Mouse (Mus musculus) embryo, embryonic 11 days (tissue): ENCODE data around the gene Pigyl.
"Not testable (repeated sequence)": the region's sequence is repeated elsewhere in the genome, so short reads cannot be mapped to it uniquely, and the experiment has no call there.

Source experiments
- DNase-seq: peaks from one replicate; pipeline ENCODE4 v3.0.0-alpha.2; 2015

Gene Pigyl

GRCm38 (mm10) chr9:22139746-22140145 lies 16.9 kb upstream of the Pigyl start:
- DNase-seq, result no peak

- peak; percentile 91 for DNase-seq
Measured at GRCm38 (mm10) chr9:22143108-22144037, 13.3 kb upstream of the Pigyl start.

DNA sequence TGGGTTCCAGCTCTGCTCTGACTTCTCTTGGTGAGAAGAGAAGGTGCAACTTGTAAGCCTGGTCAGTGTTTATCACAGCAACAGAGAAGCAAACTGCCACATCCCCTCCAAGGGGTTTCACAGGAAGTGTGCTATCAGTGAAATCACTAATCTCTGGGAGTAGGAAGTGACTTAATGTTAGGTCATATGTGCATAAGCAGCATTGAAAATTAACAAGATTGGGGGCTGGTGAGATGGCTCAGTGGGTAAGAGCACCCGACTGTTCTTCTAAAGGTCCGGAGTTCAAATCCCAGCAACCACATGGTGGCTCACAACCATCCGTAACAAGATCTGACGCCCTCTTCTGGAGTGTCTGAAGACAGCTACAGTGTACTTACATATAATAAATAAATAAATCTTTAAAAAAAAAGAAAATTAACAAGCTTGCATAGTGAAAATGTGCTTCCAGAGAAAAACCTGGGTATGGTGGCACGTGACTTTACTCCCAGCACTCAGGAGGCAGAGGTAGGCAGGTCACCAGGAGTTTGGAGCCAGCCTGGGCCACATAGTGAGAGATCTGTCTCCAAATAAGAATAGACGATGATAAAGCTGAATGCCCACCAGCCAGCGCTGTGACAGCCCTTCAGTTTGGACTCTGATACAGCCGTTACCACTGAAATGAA lies 12.2 kb upstream of the Pigyl start:
- no peak for DNase-seq

DNA sequence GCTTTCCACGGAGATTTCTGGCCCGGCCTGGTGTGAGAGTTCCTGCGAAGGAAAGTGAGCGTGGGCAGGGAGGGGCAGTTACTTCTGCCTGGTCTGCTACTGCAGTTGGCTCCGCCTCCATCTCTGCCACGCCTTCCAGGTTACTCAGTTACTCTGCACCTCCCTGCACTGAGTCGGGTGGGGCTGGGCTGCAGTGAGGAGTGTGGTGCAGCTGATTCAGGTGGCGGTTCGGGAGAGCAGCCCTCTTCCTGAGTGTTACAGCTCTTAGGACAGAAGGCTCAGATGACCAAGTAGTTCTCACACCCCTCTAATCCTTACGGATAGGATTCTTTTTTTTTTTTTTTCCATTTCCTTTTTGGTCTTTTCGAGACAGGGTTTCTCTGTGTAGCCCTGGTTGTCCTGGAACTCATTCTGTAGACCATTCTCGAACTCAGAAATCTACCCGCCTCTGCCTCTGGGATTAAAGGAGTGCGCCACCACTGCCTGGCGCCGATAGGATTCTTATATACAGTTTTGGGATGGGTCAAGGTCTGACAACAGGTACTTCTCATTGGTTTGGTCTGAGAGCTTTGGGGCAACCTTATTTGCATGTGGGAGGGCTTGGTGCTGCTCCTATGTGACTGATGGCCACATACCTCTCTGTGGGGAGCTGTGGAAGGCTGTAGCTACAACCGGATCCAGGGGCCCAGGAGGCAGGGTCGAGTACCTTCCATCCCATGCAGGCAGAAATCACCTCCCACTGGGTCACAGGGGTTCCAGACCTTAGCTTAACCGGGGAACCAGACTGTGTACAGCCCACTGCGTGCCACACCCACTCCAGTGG lies 7.0 kb upstream of the Pigyl start:
- DNase-seq, result no peak

- not testable (repeated sequence) for DNase-seq
Measured at GRCm38 (mm10) chr9:22150249-22150693, 6.4 kb upstream of the Pigyl start.

GRCm38 (mm10) chr9:22150946-22151345 lies 5.7 kb upstream of the Pigyl start:
- DNase-seq, result no peak

DNA sequence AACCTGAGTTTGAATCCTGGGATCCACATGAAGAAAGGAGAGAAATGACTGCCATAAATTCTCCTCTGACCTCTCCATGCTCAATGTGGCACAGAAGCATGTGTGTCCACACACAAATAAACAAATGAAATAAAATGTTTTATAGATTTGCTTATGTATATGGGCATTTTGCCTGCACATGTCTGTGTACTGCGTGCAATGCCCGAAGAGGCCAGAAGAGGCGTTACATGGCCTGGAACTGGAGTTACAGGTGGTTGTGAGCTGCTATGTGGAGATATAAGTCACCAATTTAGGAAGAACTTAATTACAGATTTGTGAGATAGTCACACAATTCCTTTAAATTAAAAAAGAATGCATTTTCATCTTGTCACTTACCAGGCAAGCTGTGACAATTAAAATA lies 2.8 kb upstream of the Pigyl start:
- no peak for DNase-seq

GRCm38 (mm10) chr9:22155614-22156013 lies 1.0 kb upstream of the Pigyl start:
- peak; percentile 76 for DNase-seq

DNA sequence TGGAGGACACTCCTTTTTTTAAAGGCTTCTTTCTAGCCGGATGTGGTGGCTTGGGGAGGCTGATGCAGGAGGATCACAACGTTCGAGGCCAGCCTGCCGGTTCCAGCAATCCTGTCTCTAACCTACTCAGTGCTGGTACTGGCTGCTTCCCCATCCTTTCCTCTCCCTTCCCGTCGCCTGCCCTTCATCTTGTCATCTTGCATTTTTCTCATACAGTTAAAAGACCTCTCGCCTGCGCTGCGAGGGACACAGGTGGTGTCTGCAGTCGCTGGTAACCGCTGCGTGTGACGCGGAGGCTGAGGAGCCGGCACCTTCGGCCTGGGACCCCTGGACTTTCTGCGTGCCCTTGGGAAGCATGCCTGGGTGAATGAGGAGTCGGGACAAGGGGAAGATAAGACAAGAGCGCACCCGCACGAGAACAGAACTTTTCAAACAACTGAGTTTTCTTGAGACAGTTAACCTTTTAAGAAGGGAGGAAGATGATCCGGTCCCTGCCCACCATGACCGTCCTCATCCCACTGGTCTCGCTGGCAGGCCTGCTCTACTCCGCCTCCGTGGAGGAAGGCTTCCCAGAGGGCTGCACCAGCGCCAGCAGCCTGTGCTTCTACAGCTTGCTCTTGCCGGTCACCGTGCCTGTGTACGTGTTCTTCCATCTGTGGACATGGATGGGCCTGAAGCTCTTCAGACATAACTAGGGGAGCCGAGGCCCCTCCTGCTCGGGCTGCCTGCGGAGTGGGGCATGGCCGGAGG lies 1.0 kb downstream of the Pigyl start:
- no peak for DNase-seq

GRCm38 (mm10) chr9:22161299-22161698 lies 4.7 kb downstream of the Pigyl start:
- no peak for DNase-seq

DNA sequence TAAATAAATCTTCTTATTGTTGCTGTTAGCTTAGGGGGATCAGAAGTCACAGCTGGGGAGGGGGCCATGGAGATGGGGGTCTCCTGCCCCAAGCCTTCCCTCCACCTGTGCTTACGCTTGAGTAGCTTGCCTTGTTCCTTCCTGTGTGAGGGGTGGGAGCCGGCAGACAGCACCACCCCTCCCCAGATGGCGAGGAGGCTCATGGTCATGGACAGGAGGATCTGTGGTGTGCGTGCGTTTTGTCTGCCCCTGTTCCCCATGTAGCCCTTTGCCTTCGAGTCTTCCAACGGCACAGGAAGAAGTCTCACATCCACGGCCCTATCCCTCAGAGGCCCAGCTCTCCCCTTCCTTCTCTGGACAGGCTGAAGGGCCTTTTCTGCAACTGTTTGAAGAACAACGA lies 5.7 kb downstream of the Pigyl start:
- DNase-seq, result no peak

DNA sequence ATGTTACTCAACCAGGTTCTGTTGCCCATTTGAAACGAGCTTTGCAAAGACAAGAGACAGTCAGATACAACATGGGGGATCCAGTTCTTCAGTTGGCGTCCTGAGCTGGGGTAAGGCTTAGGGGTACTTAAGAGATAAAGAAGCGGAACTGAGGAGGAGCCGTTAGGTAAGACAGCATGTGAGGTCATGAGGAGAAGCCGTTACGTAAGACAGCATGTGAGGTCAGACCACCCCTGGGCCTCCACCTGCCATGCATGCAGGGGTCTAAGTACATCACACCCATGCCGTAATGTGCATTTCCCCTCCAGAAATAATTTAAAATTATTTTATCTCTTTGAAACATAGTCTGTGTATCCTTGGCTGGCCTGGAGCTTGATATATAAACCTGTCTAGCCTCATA lies 6.3 kb downstream of the Pigyl start:
- DNase-seq, result no peak

DNA sequence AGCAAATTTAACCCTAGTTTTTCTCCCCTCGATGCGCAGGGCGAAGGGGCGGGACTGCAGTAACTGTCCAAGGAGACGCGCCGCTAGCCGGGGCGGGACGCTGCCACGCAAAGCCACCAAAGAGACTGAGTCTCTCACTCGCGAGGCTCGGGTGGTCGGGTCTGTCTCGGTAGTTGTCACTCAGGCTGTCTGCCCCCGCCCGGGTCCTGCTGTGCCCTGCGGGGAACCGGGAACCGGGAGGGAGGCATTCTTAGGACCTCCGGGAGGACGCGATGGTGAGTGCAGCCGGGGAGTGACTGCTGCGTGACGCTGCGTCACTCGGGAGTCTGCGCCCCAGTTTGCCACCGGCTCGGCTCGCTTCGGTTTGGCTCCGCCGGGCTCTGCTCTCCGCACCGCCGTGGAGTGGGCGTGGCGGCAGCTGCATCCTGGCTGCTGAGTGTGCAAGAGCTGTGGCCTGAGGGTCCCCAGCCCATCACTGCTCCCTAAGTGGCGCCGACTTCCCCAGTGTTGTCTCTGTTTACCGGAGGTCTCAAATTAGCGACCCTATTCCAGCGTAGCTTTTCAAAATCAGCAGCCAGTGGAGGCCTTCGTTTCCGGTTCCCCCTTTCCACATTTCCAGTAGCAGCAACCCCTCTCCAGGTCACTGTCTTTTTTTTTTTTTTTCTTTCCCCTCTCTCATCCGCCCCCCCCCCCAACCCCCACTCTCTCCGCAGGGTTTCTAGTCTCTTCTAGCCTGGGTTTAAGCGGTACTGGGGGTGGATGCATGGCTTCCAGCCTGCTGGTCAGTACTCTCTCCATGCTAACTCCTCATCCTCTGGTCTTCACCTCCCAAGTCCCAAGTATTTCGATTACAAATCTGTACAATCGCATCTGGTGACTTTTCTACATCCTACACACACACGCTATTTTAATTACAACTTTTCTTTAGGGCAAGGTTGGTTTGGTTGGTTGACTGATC lies 8.3 kb downstream of the Pigyl start:
- peak; percentile 78 for DNase-seq

GRCm38 (mm10) chr9:22165964-22166363 lies 9.3 kb downstream of the Pigyl start:
- no peak for DNase-seq

DNA sequence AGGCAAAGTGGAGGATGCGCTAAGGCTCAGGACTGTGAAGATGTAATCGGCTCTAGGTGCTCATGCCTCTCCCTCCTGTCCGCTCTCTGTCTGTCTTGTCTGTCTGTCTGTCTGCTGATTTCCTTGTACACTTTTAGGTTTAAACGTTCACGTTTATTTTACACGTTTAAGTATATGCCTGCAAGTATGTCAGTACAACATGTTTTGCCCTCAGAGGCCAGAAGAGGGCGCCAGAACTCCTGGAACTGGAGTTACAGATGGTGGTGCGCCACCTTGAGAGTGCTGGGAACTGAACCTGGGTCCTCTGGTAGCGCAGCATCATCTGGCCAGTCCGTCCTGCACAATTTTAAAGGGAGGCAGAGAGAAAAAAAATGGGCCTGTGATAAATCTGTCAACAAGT lies 10.0 kb downstream of the Pigyl start:
- no peak for DNase-seq

DNA sequence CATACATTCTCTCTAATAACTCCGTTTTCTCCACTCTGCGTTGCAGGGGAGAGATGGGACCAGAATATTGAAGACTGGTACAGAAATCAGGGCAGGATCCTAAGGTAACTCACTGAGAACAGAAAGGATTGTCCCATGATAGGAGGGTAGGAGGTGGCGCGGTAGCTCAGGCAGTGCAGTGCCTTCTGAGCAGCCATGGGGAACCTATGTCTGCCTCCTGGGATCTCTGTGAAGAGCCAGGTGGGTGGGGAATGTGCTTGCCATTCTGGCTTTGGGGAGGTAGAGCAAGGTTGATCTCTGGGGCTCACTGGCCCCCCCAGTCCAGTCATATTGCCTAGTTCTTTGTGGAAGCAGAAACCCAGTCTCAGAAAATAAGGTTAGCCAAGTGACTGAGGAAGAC lies 11.1 kb downstream of the Pigyl start:
- no peak for DNase-seq

DNA sequence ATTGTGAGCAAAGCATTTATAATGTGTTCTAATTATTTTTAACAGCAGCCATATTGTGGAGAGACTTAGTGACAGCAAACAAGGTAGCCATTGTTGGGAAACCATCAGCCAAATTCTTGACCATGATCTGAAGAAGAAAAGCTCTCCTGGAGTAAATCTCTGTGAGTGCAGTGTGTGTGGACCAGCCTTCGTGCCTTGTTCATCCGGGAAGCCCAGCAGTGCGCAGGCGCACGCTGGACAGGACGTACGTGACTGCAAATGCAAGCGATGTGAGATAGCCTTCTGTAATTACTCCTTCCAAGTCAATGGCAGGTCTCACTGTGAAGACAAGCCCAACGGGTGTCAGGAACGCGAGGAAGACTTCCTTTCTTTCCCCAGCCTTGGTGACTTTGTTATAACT lies 12.7 kb downstream of the Pigyl start:
- DNase-seq, result no peak

- no peak for DNase-seq
Measured at GRCm38 (mm10) chr9:22172318-22172717, 15.7 kb downstream of the Pigyl start.

GRCm38 (mm10) chr9:22188025-22188611 lies 31.5 kb downstream of the Pigyl start, which contains the start of gene Zfp872:
TSS of gene Zfp872 (plus strand) at chr9:22188090.
- DNase-seq, result peak; percentile 73

DNA sequence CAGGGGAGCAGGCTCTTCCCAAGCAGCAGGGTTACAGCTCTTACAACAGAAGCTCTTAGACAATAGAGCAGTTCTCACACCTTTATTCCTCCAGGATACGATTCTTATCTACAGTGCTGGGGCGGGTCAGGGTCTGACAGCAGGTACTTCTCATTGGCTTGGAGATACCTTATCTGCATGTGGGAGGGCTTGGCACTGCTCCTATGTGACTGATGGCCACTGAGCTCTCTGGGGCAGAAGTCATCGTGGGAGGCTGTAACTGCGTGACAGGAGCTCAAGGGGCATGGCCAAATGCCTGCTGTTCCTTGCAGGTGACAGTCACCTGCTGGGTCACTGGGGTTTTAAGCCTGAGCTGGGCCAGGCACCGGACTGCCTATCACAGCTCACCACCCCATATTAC lies 39.8 kb downstream of the Pigyl start:
- no peak for DNase-seq
